Mouse (Mus musculus) T-cell, adult 2 months (primary cell): ENCODE data around the gene Flad1.
A peak's percentile ranks its signal among the peaks of the same experiment; 100 is the strongest.

Experiments used
- DNase-seq: peaks from one replicate; pipeline ENCODE4 v3.0.0; 2022; ENCODE audit warnings: low spot score

Flad1 gene

DNA sequence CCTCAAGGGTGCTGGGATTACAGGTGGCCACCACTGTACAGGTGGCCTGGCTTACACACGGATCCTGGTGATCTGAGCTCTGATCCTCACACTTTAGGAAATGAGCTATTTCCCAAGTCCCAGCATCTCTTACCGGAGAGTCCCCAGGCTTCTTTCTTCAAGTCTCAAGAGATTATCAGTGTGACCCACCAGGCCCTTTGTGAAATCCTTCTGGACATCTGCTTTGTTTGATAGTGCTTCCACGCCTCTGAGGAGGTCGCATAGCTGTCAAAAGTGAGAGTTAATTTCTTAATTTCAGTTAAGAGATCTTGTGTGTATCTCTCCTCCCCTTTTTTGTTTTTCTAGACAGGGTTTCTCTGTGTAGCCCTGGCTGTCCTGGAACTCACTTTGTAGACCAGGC, 14.2 kb upstream of the Flad1 start:
- no peak for DNase-seq

DNA sequence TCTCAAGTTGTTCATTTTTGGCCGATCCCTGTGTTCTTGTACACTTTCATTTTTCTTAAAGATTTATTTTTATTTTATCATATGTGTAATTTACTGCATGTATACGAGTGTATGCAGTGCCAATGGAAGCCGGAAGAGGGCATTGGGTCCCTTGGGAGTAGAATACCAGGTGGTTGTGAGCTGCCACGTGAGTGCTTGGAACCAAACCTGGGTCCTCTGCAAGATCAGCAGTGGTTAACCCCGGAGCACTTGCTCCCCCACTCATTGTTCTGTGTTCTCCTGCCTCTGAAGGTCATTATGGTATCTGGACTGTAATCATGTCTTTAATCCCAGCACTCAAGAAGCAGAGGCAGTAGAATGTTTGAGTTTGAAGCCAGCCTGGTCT, 13.5 kb upstream of the Flad1 start:
- DNase-seq = no peak

- no peak for DNase-seq
Measured at GRCm38 (mm10) chr3:89424416-89425140, 12.9 kb upstream of the Flad1 start.

DNA sequence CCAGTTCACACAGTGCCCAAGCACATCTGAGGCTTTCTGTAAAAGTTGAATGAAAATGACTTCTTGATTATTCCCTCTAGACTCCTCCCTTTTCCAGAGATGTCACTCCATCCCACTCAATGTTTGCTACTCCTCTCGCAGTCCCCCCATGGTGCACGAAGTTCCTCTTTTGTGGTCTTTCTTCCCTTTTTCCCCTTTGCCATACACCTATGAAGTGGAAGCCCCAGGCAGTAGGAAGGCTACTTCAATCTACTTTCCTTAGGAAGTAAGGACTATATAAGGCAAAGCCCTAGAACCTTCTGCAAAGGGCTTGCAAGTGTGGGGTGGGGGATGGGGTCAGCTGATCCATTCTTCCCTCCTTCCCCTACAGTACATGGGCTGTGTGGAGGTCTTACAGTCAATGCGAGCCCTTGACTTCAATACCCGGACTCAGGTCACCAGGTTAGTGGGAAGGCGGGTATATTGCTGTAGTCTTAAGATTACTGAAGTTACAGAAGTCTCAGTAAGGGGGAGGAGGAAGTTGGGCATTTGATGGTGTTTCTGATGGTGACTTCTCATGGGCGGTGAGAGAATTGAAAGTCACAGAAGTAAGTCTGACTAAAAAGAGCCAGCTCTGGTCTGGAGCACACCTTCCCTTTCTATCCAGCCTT, 11.0 kb upstream of the Flad1 start:
- DNase-seq = no peak

GRCm38 (mm10) chr3:89421810-89422473, 10.3 kb upstream of the Flad1 start:
- DNase-seq = no peak

GRCm38 (mm10) chr3:89421002-89421774, 9.5 kb upstream of the Flad1 start:
- DNase-seq = no peak

GRCm38 (mm10) chr3:89420421-89420820, 8.8 kb upstream of the Flad1 start:
- DNase-seq = no peak

GRCm38 (mm10) chr3:89419981-89420380, 8.3 kb upstream of the Flad1 start:
- no peak for DNase-seq

DNA sequence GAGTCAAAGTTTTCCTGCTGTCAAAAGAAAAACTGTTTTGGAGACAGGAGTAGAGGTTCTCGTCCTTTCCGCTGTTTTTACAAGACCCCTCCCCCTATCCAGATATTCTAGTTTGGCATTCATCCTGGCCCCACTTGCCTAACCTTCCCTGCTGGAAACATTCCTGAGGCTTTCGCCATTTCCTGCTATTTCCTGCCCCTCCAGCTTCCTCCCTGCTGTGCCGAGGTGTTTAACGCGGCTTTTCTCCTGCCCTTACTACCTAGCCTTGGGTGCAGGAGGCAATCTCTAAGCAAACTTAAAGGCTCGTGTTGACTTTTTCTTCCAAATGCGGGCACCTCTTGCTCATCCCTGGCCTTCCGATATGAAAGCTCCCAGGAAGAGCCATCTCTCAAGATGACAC, 7.9 kb upstream of the Flad1 start:
- DNase-seq = no peak

DNA sequence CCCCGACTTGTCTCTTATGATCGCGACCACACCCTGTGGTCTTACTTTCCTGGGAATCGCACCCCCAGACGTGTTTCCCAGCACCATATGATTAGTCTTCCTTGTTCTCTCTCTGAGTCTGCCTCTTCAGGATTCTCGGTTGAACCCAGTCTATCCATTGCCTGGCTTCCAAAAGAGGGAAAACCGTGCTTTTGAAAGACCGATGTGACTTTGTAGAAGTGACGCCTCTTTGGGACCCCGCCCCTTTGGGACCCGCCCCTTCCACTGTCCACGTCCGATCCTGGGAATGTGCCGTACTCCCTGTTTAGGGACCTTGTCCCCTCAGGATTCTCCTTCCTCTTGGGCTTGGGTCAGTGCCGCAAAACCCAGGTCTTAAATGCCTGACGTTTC, 7.2 kb upstream of the Flad1 start:
- DNase-seq = no peak

DNA sequence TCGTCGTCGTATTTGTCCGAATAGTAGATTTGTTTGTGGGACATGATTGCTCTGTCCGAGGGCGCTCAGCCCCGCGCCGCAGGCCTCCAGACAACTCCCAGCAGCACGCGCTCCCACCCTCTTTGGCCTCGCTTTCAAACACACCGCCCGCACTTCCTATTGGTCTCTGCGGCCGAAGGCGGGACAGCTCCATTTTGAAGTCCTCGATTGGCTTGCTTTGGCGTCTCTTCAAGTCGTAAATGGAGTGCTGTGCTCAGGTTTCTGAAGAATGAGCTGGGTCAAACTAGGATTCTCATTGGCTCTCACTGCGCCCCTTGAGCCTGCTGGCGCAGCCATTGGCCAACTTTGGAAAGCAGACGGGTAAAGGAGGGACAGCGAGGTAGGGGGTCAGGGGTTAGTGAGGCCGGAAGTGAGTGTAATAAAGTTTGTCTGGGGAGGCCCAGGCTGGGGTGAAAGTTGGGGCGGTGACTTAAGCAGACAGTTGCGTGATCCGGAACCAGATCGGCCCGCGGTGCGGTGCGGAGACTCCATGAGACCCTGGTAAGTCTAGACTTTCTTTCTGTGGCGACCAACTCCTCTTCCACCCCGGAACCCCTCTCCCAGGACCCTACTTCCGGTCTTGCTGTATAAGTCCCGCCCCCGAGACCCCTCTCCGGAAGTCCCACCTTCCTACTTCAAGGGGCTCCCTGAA, 6.6 kb upstream of the Flad1 start, which contains the start of the genes Cks1b and Shc1:
TSS of gene Cks1b (minus strand) at position 214 of the 691 bp plus-strand sequence.
TSS of gene Shc1 (plus strand) at position 274 of the 691 bp plus-strand sequence.
- peak; percentile 97 for DNase-seq

- DNase-seq = no peak
Measured at GRCm38 (mm10) chr3:89417840-89418169, 6.1 kb upstream of the Flad1 start.

DNA sequence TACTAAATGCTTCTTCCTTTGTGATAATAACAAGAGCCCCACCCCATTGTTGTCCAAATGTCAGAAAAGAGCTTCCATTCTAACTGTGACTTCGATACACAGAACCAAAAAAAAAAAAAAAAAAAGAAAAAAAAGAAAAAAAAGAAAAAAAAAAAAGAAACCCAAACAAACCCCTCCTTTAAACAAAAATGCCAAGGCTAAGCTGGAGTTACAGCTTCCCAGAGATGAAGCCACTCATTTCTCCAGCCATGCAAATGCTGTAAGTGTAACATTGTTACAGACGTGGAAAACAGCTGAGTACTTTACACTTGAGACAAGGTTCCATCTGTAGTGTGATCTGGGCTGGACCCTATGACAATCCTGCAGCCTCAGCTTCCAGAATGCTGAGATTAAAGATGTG, 5.5 kb upstream of the Flad1 start:
- no peak for DNase-seq

DNA sequence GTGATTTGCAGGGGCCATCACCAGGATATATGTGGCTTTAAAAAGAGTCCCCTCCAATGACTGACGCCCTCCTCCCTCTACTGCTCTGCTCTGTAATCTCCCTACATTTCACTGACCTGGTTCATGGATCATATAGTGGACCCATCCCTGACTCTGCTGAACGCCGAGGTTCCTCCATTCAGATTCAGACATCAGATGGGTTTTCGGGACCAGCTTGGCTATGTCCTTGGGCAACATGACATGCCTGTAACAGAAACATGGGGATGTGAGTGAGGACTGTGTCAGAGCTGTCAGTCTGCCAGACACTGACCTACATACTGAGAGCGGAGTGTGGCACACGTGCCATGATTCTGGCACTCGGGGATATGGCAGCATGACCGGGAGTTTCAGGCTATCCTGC, 4.5 kb upstream of the Flad1 start:
- DNase-seq = no peak

GRCm38 (mm10) chr3:89410864-89411263, 806 bp downstream of the Flad1 start:
- no peak for DNase-seq

DNA sequence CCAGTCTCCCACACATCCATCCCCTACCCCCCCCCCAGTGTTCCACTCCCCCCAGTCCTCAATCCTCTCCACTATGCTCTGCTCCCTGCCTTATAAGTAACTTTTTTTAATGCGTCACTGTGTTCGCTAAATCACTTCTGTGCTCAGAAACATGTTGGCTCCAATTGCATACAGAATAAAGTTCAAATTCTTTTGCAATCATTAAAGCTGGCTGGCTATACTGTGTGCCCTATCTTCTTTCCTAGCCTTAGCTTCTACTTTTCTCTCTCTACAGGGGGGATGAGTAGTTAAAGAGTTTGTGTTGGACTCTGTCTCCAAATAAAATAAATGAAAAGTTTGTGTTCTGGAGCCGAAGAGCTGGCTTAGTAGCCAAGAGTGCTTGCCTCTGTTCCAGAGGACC, 2.0 kb downstream of the Flad1 start:
- no peak for DNase-seq

DNA sequence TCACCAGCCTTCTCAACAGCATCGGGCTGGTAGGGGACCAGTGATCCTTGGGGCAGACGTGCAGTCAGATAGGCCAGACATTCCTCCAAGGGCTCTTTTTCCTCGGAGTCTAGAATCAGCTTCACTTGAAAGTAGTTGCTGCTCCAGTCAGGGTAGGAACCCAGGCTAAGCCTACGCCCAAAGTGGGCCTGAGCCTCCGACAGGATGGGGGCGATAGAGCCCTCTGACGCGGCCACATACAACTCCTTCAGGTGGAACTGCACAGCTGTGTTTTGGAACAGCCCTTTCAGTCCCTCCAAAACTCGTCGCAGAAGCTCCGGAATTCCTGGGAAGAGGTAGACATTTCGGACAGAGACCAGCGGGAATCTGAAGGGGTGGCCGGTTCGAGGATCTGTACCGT, 3.2 kb downstream of the Flad1 start:
- no peak for DNase-seq

GRCm38 (mm10) chr3:89406887-89407286, 4.8 kb downstream of the Flad1 start:
- DNase-seq = no peak

DNA sequence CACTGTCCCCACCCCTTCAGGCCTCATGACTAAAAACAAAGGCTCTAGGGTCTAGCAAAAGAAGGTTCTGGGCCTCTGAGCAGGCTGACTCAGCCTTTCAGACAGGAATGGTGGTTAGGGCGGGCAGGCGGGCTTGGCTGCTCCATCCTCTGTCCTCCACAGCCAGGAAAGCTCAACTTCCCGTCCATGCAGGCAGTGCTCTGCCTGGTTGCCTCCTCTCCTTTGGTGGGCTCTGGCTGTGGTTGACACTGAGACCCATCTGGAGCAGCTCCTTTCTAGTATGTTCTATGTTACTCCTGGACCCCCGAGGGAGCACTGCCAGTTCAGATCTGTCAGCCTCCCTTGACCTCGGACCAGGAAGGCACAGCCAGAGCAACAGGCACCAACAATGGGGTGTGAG, 9.0 kb downstream of the Flad1 start, which contains the start of gene Lenep:
TSS of gene Lenep (minus strand) at position 101 of the 400 bp plus-strand sequence.
- no peak for DNase-seq

DNA sequence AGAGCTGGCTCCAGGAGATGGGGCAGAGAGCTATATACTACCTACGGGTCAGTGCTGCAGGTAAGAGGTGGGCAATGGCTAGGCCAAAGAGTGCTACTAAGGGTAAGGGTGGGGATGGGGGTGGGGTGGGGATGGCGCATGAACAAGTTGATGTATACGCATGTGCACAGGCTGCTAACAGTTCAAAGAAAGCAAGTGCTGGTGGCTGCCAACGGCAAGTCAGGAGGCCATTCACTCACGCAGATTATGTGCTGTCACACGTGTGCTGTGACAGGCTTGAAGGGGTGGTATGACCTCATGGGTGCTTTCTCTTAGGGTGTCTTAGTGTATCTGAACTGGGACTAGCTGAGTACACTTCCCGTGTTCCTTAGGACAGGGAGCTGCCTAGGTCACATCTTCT, 10.3 kb downstream of the Flad1 start:
- no peak for DNase-seq

DNA sequence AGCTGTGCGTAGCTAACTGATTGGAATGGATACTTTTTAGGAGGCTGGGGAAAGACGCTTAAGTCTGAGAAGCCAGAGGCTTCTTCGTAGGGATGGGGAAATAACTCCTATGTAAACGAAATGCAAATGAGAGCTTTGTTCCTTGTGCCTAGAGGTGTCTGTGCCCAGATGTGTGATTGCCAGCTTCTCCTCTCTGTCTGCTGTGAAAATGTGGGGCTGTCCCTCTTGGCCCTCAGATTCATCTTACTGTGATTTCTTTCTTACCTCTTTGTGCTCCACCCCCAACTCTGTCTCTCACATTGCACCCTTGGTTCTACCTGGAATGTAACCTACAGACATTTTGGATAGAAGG, 15.0 kb downstream of the Flad1 start:
- DNase-seq = no peak
